Mouse (Mus musculus): ENCODE data around the gene Prkd1. TPM values are rescaled to one million over a fixed set of nuclear protein-coding genes. Genes with fewer than 3 reads are reported as not detected.
A peak's percentile ranks its signal among the peaks of the same experiment; 100 is the strongest.

Gene Prkd1
- polyA plus RNA-seq, 1 experiment from 2014 or later = 6.3 TPM

DNA sequence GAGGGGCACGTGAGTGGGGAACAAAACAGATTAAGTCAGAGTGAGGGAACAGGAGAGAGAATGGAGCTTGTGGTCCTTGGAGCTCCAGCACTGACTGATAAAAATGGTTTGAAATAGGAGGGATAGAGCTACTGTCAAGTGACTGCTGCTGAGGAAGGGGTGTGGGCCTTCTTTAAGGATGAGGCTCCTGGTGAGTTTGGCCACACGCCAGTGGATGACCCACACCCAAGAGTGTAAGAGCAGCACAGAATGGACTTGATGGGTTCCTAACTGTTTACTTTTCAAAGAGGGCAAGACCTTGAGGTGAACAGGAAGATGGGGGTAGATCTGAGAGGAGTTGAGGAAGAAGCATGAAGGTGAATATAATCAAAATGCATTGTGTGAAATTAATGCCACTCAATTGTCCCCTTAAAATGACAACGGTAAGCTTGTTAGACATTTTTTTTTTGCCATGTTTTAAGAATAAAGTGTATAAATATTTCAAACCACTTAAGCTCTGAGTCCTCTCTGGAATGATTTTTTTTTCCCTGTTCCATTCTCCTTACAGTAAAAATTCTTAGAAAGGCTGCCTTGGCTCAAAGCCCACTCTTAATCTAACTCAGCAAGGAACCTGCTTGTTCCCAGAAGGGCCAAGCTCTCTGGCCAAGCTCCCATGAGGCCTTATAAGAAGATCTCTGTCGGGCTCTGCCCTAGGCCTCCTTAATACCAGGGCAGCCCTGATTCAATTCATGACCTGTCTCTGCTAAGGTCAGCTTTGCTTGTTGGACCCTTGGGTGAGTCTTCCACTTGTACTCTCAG is 42.0 kb downstream of the Prkd1 start:
- Histone ChIP-seq H3K9me3 (no peaks in the 10 kb centered on the region), H3K36me3 (no peaks in the 10 kb centered on the region), H3K27me3 (no peaks in the 10 kb centered on the region), H3K4me1 (peaks cover 4% of the 10 kb centered on the region), H3K4me2 (no peak overlapping the region), H3K27ac (no peak overlapping the region), H3K9ac (no peak overlapping the region), H3K4me3 (no peak overlapping the region)
- WGBS = 73% methylated on average over 4 of the region's 4 CpGs
- ATAC-seq (ENCODE audit: insufficient number of reproducible peaks, insufficient read depth, low FRiP score, low TSS enrichment, low read depth) = no peak

GRCm38 (mm10) chr12:50599370-50599769 is 49.5 kb downstream of the Prkd1 start:
- Histone ChIP-seq H3K27me3 (no peaks in the 10 kb centered on the region), H3K4me3 (no peak overlapping the region), H3K4me2 (no peak overlapping the region), H3K9ac (no peak overlapping the region), H3K27ac (no peak overlapping the region), H3K9me3 (no peaks in the 10 kb centered on the region), H3K4me1 (no peaks in the 10 kb centered on the region), H3K36me3 (no peaks in the 10 kb centered on the region)
- 86% methylated on average over 1 of the region's 1 CpGs for WGBS
- ATAC-seq (ENCODE audit: insufficient number of reproducible peaks, insufficient read depth, low FRiP score, low TSS enrichment, low read depth) = no peak

DNA sequence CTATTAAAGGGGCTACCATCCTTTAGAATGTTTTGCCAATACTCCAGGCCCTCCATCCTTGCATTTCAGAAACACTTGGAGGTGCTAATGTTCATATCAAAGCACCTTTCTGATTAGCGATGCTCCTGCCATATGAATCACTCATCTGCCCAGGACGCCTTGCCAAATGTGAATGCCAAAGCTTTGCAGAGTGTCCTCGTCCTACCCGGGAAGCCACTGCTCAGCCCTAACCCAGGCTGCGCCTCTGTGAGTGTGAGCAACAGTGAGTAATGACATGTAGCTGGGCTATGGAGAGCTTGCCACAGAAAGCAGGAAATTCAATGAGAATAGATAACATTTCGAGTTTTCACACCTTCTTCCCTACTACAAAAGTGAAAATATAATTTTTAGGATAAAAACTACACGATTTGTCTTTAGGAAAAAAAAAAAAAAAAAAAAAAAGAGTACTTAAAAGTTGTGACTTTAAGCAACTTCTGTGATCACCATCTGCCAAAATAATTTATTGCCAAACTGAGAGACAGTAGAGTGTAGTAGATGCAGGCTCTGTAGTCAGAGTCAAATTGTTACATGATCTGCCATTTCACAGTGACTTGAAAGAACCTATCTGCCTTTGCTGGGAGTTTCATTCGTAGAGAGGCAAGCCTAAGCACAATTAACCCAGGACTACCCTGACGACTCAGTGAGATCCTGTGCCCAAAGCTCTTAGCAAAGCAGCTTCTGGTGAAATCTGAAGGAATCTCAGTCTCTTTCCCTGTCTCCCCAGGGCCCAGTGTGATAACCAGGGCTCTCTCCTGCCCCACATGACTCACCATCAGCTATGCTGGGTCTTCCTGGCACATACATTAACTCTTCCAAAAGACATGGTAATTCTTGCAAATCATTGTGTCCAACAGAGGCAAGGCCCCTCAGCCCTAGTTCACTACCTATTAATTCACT is 50.6 kb downstream of the Prkd1 start:
- WGBS = 81% methylated on average over 9 of the region's 9 CpGs
- no peak for ATAC-seq (ENCODE audit: insufficient number of reproducible peaks, insufficient read depth, low FRiP score, low TSS enrichment, low read depth)
- Histone ChIP-seq H3K9ac (no peak overlapping the region), H3K4me2 (no peak overlapping the region), H3K4me3 (no peak overlapping the region), H3K27me3 (no peaks in the 10 kb centered on the region), H3K27ac (no peak overlapping the region), H3K4me1 (no peaks in the 10 kb centered on the region), H3K36me3 (no peaks in the 10 kb centered on the region), H3K9me3 (no peaks in the 10 kb centered on the region)

DNA sequence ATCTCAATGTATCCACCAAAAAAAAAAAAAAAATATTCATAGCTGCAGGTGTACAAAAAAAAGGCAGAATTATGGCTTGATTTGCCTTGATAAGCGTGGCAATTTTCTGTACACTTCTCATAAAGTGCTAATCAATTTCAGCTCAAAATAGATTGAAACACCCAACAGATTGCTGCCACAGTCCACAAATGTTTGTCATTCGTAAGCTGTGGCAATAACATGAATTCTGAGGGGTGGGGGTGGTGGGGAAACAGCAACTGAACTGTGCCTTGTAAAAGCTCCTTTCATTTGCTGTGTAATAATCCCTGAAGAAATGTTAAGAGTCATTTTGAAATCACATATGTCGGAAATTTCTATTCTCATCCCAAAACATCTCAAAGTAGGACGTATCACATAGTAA is 51.4 kb downstream of the Prkd1 start:
- H3K36me3 ChIP-seq = no peaks in the 10 kb centered on the region
- 79% methylated on average over 4 of the region's 4 CpGs for WGBS
- H3K9me3 ChIP-seq = no peaks in the 10 kb centered on the region
- no peaks in the 10 kb centered on the region for H3K27me3 ChIP-seq
- H3K4me1 ChIP-seq = no peaks in the 10 kb centered on the region
- H3K4me2 ChIP-seq = no peak overlapping the region
- no peak overlapping the region for H3K27ac ChIP-seq
- ATAC-seq (ENCODE audit: insufficient number of reproducible peaks, insufficient read depth, low FRiP score, low TSS enrichment, low read depth) = no peak
- H3K4me3 ChIP-seq = no peak overlapping the region
- H3K9ac ChIP-seq = no peak overlapping the region

DNA sequence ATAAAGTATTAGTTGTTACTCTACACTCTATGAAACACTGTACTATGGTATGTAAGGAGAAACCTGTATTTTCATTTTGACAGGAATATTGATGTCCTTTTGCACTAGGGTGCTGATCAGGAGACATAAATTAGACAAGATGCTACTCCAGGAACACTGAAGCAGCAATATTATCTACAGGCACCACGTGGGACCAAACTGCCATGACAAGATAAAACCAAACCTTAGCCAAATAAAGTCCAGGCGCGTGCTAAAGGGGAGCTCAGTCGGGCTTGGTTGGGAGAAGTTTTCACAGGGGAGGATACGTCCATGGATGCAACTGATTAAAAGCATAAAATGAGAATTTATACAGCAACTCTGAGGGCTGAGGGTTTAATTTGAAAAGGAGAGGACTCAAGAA is 53.1 kb downstream of the Prkd1 start:
- Histone ChIP-seq H3K27me3 (no peaks in the 10 kb centered on the region), H3K4me1 (no peaks in the 10 kb centered on the region), H3K9ac (no peak overlapping the region), H3K27ac (no peak overlapping the region), H3K4me2 (no peak overlapping the region), H3K36me3 (no peaks in the 10 kb centered on the region), H3K9me3 (no peaks in the 10 kb centered on the region), H3K4me3 (no peak overlapping the region)
- ATAC-seq (ENCODE audit: insufficient number of reproducible peaks, insufficient read depth, low FRiP score, low TSS enrichment, low read depth) = no peak
- WGBS = 73% methylated on average over 5 of the region's 5 CpGs

DNA sequence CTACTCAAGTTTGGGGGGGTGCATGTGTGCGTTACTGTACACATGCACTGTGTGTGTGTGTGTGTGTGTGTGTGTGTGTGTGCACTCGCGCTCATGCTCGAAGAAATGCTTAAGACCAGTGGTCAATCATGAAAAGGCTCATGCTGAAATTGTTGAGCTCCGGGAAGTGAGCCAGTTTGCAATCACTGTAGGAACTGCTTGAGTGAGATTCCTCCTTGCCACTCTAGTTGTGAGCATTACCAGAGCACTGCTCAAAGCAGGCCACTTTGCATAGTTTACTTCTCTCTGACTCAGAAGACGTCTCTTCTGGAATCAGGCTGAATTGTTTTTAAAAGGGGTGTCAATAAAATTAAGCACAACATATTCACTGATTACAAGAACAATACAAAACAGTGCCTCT is 54.4 kb downstream of the Prkd1 start:
- H3K9me3 ChIP-seq = no peaks in the 10 kb centered on the region
- no peak overlapping the region for H3K4me3 ChIP-seq
- H3K9ac ChIP-seq = no peak overlapping the region
- H3K4me2 ChIP-seq = no peak overlapping the region
- ATAC-seq (ENCODE audit: insufficient number of reproducible peaks, insufficient read depth, low FRiP score, low TSS enrichment, low read depth) = no peak
- no peaks in the 10 kb centered on the region for H3K4me1 ChIP-seq
- no peaks in the 10 kb centered on the region for H3K36me3 ChIP-seq
- H3K27me3 ChIP-seq = no peaks in the 10 kb centered on the region
- no peak overlapping the region for H3K27ac ChIP-seq
- WGBS = 73% methylated on average over 6 of the region's 6 CpGs

DNA sequence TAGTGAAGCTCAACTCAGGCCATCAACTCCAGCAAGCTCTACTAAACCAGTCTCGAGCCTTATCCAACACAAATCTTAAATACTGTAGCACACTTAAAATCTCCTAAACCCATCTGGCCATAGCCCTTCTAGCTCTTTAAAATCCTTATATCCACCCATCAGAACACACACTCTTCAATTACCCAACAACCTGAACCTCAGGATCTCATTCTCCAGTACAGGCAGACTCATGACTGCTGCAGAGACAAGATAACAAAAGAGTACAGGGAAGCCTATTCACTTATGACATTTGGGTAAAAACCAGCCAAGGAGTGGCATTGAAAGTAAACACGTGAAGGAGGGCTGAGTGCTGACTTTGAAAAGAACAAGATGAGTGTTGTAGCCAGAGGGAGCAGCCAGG is 55.4 kb downstream of the Prkd1 start:
- ATAC-seq (ENCODE audit: insufficient number of reproducible peaks, insufficient read depth, low FRiP score, low TSS enrichment, low read depth) = no peak
- 74% methylated on average over 2 of the region's 2 CpGs for WGBS
- Histone ChIP-seq H3K4me3 (no peak overlapping the region), H3K9me3 (no peaks in the 10 kb centered on the region), H3K9ac (no peak overlapping the region), H3K27me3 (no peaks in the 10 kb centered on the region), H3K4me2 (no peak overlapping the region), H3K27ac (no peak overlapping the region), H3K4me1 (no peaks in the 10 kb centered on the region), H3K36me3 (no peaks in the 10 kb centered on the region)

DNA sequence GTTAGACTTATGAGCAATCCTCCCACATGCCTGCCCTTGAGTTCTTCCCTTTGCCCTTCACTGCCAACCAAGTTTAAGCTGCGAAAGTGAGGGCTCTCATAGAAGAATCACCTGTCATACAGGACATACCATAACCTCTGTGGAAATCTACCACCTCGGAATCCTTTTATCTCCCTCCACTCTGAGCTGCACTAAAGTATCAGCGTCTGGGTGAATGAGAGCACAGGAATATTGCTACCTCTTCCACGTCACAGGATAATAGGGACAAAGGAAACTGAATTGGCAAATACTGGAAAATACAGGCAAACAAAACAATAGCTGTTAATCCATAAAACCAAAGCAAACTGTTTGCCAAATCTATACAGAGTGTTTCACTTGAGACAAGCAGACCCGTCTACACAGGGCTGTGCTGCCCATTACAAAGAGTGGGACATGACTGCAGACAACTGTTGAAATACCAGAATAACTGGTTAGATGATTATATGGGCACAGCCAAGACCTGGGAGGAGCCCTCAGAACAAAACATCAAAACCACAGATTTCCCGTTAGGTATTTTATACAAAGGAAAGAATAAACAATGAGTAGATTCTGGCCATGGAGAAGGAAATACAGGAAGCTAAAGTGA is 60.6 kb downstream of the Prkd1 start:
- WGBS = 78% methylated on average over 6 of the region's 6 CpGs
- no peaks in the 10 kb centered on the region for H3K4me1 ChIP-seq
- H3K9me3 ChIP-seq = no peaks in the 10 kb centered on the region
- H3K27ac ChIP-seq = no peak overlapping the region
- no peaks in the 10 kb centered on the region for H3K36me3 ChIP-seq
- no peak overlapping the region for H3K4me3 ChIP-seq
- no peaks in the 10 kb centered on the region for H3K27me3 ChIP-seq
- no peak overlapping the region for H3K4me2 ChIP-seq
- peak; percentile 81 for ATAC-seq (ENCODE audit: insufficient number of reproducible peaks, insufficient read depth, low FRiP score, low TSS enrichment, low read depth)
- no peak overlapping the region for H3K9ac ChIP-seq

- ATAC-seq (ENCODE audit: insufficient number of reproducible peaks, insufficient read depth, low FRiP score, low TSS enrichment, low read depth) = no peak
- 20% methylated on average over 1 of the region's 1 CpGs for WGBS
Measured at GRCm38 (mm10) chr12:50565198-50565597, 83.7 kb downstream of the Prkd1 start.

DNA sequence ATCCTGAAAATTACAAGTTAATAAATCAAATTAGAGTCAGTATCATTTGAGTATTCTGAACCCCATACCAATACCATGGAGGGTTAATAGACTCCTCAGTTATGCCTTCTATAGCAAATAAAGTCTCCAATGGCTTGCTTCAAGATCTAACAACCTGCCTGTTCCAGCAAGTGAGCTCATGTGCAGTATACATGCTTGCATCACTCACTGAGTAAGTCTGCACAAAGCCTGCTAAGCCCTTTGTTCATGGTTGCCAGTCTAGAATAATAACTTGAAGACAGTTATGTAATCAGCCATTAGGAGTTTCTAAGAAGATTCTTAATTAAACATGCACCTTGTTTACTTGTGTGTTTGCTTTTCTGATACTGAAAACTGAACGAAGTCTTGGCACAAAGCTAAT is 88.4 kb downstream of the Prkd1 start:
- no peak overlapping the region for H3K4me3 ChIP-seq
- no peak for ATAC-seq (ENCODE audit: insufficient number of reproducible peaks, insufficient read depth, low FRiP score, low TSS enrichment, low read depth)
- no peak overlapping the region for H3K4me2 ChIP-seq
- no peak overlapping the region for H3K9ac ChIP-seq
- H3K27me3 ChIP-seq = no peaks in the 10 kb centered on the region
- WGBS = 85% methylated on average over 1 of the region's 1 CpGs
- H3K9me3 ChIP-seq = no peaks in the 10 kb centered on the region
- H3K27ac ChIP-seq = no peak overlapping the region
- peaks cover 6% of the 10 kb centered on the region; the same call in 1 of the 2 replicates for H3K4me1 ChIP-seq
- H3K36me3 ChIP-seq = no peaks in the 10 kb centered on the region

More at GRCm38 (mm10) chr12:50565198-50565597, 83.7 kb downstream of the Prkd1 start:
- Histone ChIP-seq H3K4me1 (no peaks in the 10 kb centered on the region), H3K9ac (no peak overlapping the region), H3K27me3 (no peaks in the 10 kb centered on the region), H3K4me2 (no peak overlapping the region), H3K4me3 (no peak overlapping the region), H3K36me3 (no peaks in the 10 kb centered on the region), H3K27ac (no peak overlapping the region), H3K9me3 (no peaks in the 10 kb centered on the region)

DNA sequence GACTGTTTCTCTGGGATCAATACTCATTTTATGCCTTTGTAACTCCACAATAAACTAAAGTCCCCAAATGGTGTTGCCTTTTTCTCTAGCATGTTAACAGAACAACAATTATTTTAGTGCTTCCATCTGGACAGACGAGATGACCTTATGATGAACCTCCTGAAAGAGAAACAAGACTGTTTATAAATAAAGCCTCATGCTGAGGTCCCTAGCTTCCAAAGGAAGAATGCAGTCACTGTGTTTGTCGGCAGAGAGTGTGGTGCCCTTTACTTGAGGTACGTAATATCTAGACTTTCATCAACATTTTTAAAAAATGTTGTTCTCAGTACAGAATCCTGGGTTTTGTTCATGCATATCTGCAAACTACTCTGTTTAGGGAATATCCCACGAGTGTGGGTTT is 90.7 kb downstream of the Prkd1 start:
- H3K4me1 ChIP-seq = peaks cover 8% of the 10 kb centered on the region; the same call in 1 of the 2 replicates
- H3K4me2 ChIP-seq = no peak overlapping the region
- H3K4me3 ChIP-seq = no peak overlapping the region
- no peaks in the 10 kb centered on the region for H3K27me3 ChIP-seq
- no peak overlapping the region for H3K27ac ChIP-seq
- 17% methylated on average over 4 of the region's 4 CpGs for WGBS
- no peaks in the 10 kb centered on the region for H3K36me3 ChIP-seq
- H3K9ac ChIP-seq = no peak overlapping the region
- ATAC-seq (ENCODE audit: insufficient number of reproducible peaks, insufficient read depth, low FRiP score, low TSS enrichment, low read depth) = no peak
- H3K9me3 ChIP-seq = no peaks in the 10 kb centered on the region

Data from embryonic facial prominence, embryonic 13.5 days (tissue).